In genomic region chr9:47403317-47403716, GRCm38 (mm10) we compare ENCODE assay signal across 20 mouse cellular contexts.
"Had no signal": no experiment of that assay in that cellular context is flagged by ENCODE, and none has a peak within 500 bp of the region (broad histone marks: within the 10 kb centered on the region; RNA-seq: fewer than 3 reads in every experiment).

No protein-coding gene starts in this region.

- ATAC-seq: intestine, embryonic 16.5 days had no signal

- H3K4me3 ChIP-seq: limb, embryonic 13.5 days; liver, embryonic 13.5 days; myocyte; neural tube, embryonic 13.5 days had no signal

- DNase-seq: kidney, adult 18-20 months; kidney, adult 9 months; kidney, postnatal 25 days; left cerebral cortex, postnatal 4 days; liver, embryonic 13.5 days; lung, adult 2 months; lung, postnatal 14 days; lung, postnatal 4 days; right cerebral cortex, adult 18-20 months; right cerebral cortex, postnatal 14 days; right cerebral cortex, postnatal 4 days; thymus, adult 2 months; thymus, postnatal 14 days; thymus, postnatal 4 days had no signal

- H3K27ac ChIP-seq: kidney, postnatal 0 days; limb, embryonic 13.5 days; liver, embryonic 13.5 days; neural tube, embryonic 13.5 days; stomach, postnatal 0 days had no signal

- H3K9ac ChIP-seq: limb, embryonic 13.5 days; liver, embryonic 13.5 days; neural tube, embryonic 13.5 days had no signal

- H3K36me3 ChIP-seq: limb, embryonic 13.5 days; liver, embryonic 13.5 days; neural tube, embryonic 13.5 days had no signal

- H3K9me3 ChIP-seq: limb, embryonic 13.5 days; liver, embryonic 13.5 days; neural tube, embryonic 13.5 days had no signal

- H3K4me2 ChIP-seq: limb, embryonic 13.5 days; liver, embryonic 13.5 days; neural tube, embryonic 13.5 days had no signal
